Mouse (Mus musculus) T-helper 1 cell (primary cell): Measurements from ENCODE around the gene Ubxn1.

Experiments used
- in situ Hi-C: fragments of 300-600 bp; cut with MboI, MseI; formaldehyde crosslinking; loops from one replicate; pipeline ENCODE4 v1.15.1; 2025; ENCODE audit warnings: high pct_unique_total_duplicates

The Ubxn1 gene

GRCm38 (mm10) chr19:8852236-8852928, 18.9 kb upstream of the Ubxn1 start:
- in situ Hi-C loops = loop anchor here (25.0 kb wide), 2 partner anchors 485 to 610 kb away; no protein-coding TSS in a partner anchor

- in situ Hi-C loops = loop anchor here (25.0 kb wide), 2 partner anchors 484 to 609 kb away; no protein-coding TSS in a partner anchor
Measured at GRCm38 (mm10) chr19:8853117-8853516, 18.2 kb upstream of the Ubxn1 start.

GRCm38 (mm10) chr19:8857689-8858088, 13.6 kb upstream of the Ubxn1 start:
- in situ Hi-C loops = loop anchor here (25.0 kb wide), 2 partner anchors 480 to 605 kb away; no protein-coding TSS in a partner anchor

- in situ Hi-C loops = loop anchor here (25.0 kb wide), 2 partner anchors 478 to 603 kb away; no protein-coding TSS in a partner anchor
Measured at GRCm38 (mm10) chr19:8859018-8859417, 12.3 kb upstream of the Ubxn1 start.

- in situ Hi-C loops = loop anchor here (25.0 kb wide), 2 partner anchors 473 to 598 kb away; no protein-coding TSS in a partner anchor
Measured at GRCm38 (mm10) chr19:8864265-8864664, 7.0 kb upstream of the Ubxn1 start.

- in situ Hi-C loops = loop anchor here (5.0 to 25.0 kb wide), 3 partner anchors 33 to 592 kb away; partner anchors contain the start of genes Bscl2 and Gng3
Measured at GRCm38 (mm10) chr19:8870381-8870780, 915 bp upstream of the Ubxn1 start.

GRCm38 (mm10) chr19:8870838-8871237, 458 bp upstream of the Ubxn1 start:
- in situ Hi-C loops = loop anchor here (5.0 to 25.0 kb wide), 3 partner anchors 34 to 591 kb away; partner anchors contain the start of genes Bscl2 and Gng3

GRCm38 (mm10) chr19:8872266-8872840, 1.1 kb downstream of the Ubxn1 start:
- in situ Hi-C loops = loop anchor here (5.0 to 25.0 kb wide), 3 partner anchors 35 to 590 kb away; partner anchors contain the start of genes Bscl2 and Gng3

- in situ Hi-C loops = no loop called here
Measured at GRCm38 (mm10) chr19:8875031-8875430, 3.7 kb downstream of the Ubxn1 start.

- in situ Hi-C loops = no loop called here
Measured at GRCm38 (mm10) chr19:8880311-8881033, 9.2 kb downstream of the Ubxn1 start, which contains the start of gene Uqcc3. Uqcc3 (minus strand) TSS chr19:8880923.

- in situ Hi-C loops = no loop called here
Measured at GRCm38 (mm10) chr19:8881034-8881392, 9.7 kb downstream of the Ubxn1 start.

- in situ Hi-C loops = no loop called here
Measured at GRCm38 (mm10) chr19:8883616-8884015, 12.3 kb downstream of the Ubxn1 start, which contains the start of the genes Lbhd1 and Gm49403. Lbhd1 (plus strand) TSS chr19:8883732. Gm49403 (plus strand) TSS chr19:8883930.

GRCm38 (mm10) chr19:8886916-8887584, 15.8 kb downstream of the Ubxn1 start:
- in situ Hi-C loops = no loop called here

GRCm38 (mm10) chr19:8887585-8888463, 16.5 kb downstream of the Ubxn1 start:
- in situ Hi-C loops = no loop called here

- in situ Hi-C loops = no loop called here
Measured at GRCm38 (mm10) chr19:8888511-8889385, 17.5 kb downstream of the Ubxn1 start, which contains the start of the genes 1810009A15Rik and Gm49416. 1810009A15Rik (plus strand) TSS chr19:8888853. Gm49416 (plus strand) TSS chr19:8888926.

- in situ Hi-C loops = loop anchor here (5.0 kb wide), 1 partner anchor 54 kb away; no protein-coding TSS in a partner anchor
Measured at GRCm38 (mm10) chr19:8892829-8893766, 21.8 kb downstream of the Ubxn1 start, which contains the start of gene Ints5. Ints5 (plus strand) TSS chr19:8893005.

- in situ Hi-C loops = loop anchor here (5.0 kb wide), 2 partner anchors 78 to 168 kb away; partner anchors contain the start of gene Ttc9c
Measured at GRCm38 (mm10) chr19:8895397-8895960, 24.2 kb downstream of the Ubxn1 start.
